Mouse (Mus musculus) adrenal gland, postnatal 4 days (tissue): ENCODE measurements around the gene Tmem144. TPM values are rescaled to one million over a fixed set of nuclear protein-coding genes. Genes with fewer than 3 reads are reported as not detected.

Experiments used
- DNase-seq, 2 experiments: peaks; one replicate each; pipeline ENCODE4 v3.0.0; 2021 to 2022; ENCODE audit warnings: low spot score in 2 of 2, mixed read lengths in 2 of 2
- long read RNA-seq, 2 experiments: library from polyadenylated mRNA; stranded (forward); transcript quantifications; one replicate each; pipeline ENCODE4 v2.0.0; 2021
- total RNA-seq, 2 experiments: library from RNA; stranded (reverse); gene quantifications; 2 replicates each; pipeline ENCODE4 v1.2.3; 2021

Tmem144 gene
- total RNA-seq, result 10 to 100 TPM; 11.3 to 13.4 TPM
- long read RNA-seq, experiment 1, partial matches to known transcripts, result 5 of 8 reads
- long read RNA-seq, experiment 1, other reads (novel, unspliced or antisense), result 3 of 8 reads
- long read RNA-seq, experiment 2, partial matches to known transcripts, result 9 of 22 reads
- long read RNA-seq, experiment 2, other reads (novel, unspliced or antisense), result 13 of 22 reads

GRCm38 (mm10) chr3:79852654-79853166 is at the start of gene Tmem144:
Gene Tmem144 (minus strand): TSS chr3:79852773.
- DNase-seq, result no peak

GRCm38 (mm10) chr3:79901734-79902133 is 49.2 kb upstream of the Tmem144 start:
- no peak for DNase-seq

- no peak for DNase-seq
Observed at GRCm38 (mm10) chr3:79901321-79901720, 48.7 kb upstream of the Tmem144 start.

GRCm38 (mm10) chr3:79900502-79900901 is 47.9 kb upstream of the Tmem144 start:
- no peak for DNase-seq

GRCm38 (mm10) chr3:79899906-79900305 is 47.3 kb upstream of the Tmem144 start:
- DNase-seq, result no peak

- no peak for DNase-seq
Observed at GRCm38 (mm10) chr3:79898514-79898913, 45.9 kb upstream of the Tmem144 start.

GRCm38 (mm10) chr3:79897534-79898370 is 45.2 kb upstream of the Tmem144 start:
- DNase-seq, result no peak

- no peak for DNase-seq
Observed at GRCm38 (mm10) chr3:79887966-79888365, 35.4 kb upstream of the Tmem144 start.

GRCm38 (mm10) chr3:79887161-79887855 is 34.7 kb upstream of the Tmem144 start:
- no peak for DNase-seq

GRCm38 (mm10) chr3:79886357-79887091 is 34.0 kb upstream of the Tmem144 start:
- no peak for DNase-seq

GRCm38 (mm10) chr3:79885686-79886356 is 33.2 kb upstream of the Tmem144 start:
- no peak for DNase-seq

- DNase-seq, result peak; percentile 27 to 41
Observed at GRCm38 (mm10) chr3:79884761-79885189, 32.2 kb upstream of the Tmem144 start.

- DNase-seq, result no peak
Observed at GRCm38 (mm10) chr3:79884305-79884704, 31.7 kb upstream of the Tmem144 start, which contains the start of gene Fam198b. Gene Fam198b (plus strand): TSS chr3:79884533.

GRCm38 (mm10) chr3:79883092-79883491 is 30.5 kb upstream of the Tmem144 start:
- DNase-seq, result peak; percentile 44 to 51

- no peak for DNase-seq
Observed at GRCm38 (mm10) chr3:79881645-79882044, 29.1 kb upstream of the Tmem144 start.

- DNase-seq, result no peak
Observed at GRCm38 (mm10) chr3:79879246-79879645, 26.7 kb upstream of the Tmem144 start.

GRCm38 (mm10) chr3:79878350-79878749 is 25.8 kb upstream of the Tmem144 start:
- no peak for DNase-seq

GRCm38 (mm10) chr3:79875471-79875870 is 22.9 kb upstream of the Tmem144 start:
- no peak for DNase-seq

- no peak for DNase-seq
Observed at GRCm38 (mm10) chr3:79867121-79867709, 14.6 kb upstream of the Tmem144 start.

- no peak for DNase-seq
Observed at GRCm38 (mm10) chr3:79866526-79866925, 14.0 kb upstream of the Tmem144 start.
